Mouse (Mus musculus): Measurements from ENCODE around the gene Mief2.

Mief2 gene

DNA sequence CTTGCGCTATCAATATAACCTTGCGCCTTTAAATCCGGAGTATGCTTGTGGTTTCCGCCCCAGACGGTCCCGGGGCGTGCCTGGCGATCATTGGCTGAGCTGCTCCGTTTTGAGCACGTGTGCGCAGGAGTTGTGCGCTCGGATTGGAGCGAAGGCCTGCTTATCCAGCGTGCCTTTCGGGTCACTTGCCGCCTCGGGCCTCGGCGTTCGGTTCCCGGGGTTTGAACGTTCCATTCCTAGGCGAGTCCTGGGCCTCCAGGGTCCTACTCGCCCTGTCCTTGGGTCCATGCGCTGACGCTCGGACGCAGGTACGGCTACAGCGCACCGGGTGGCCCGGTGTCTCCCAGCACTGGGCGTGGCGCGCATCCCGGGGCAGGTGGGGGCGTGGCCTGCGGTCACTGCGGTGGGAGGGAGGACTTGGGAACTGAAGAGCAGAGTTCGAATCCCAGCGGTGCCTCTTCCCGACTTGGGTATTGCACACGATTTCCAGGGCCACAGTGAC lies at the start of gene Mief2:
Gene Mief2, plus strand, starts transcription at position 139 of the 502 bp plus-strand sequence.
- in situ Hi-C loops (cut with MboI) = no loop called here

DNA sequence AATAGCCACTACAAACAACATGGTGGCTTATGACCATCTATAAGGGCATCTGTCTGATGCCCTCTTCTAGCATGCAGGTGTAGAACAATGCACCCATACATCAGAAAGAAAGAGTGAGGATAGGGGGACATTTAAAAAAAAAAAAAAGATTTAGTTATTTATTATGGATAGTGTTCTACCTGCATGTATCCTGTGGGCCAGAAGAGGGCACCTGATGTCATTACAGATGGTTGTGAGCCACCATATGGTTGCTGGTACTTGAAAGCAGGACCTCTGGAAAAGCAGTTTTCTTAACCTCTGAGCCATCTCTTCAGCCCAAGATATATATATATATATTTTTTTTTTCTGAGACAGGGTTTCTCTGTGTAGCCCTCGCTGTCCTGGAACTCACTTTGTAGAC lies 32.0 kb upstream of the Mief2 start:
- in situ Hi-C loops (cut with MboI) = no loop called here

DNA sequence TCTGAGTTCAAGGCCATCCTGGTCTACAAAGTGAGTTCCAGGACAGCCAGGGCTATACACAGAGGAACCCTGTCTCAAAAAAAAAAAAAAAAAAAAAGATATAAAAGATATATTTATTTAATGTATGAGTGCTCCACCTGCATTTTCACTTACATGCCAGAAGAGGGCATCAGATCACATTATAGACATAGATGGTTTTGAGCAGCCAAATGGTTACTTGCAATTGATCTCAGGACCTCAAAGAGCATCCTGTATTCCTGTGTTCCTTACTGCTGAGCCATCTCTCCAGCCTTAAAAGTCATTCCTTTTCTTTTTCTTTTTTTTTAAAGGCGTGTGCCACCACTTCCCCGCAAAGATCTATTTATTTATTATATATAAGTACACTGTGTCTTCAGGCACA lies 30.6 kb upstream of the Mief2 start:
- in situ Hi-C loops (cut with MboI) = no loop called here

DNA sequence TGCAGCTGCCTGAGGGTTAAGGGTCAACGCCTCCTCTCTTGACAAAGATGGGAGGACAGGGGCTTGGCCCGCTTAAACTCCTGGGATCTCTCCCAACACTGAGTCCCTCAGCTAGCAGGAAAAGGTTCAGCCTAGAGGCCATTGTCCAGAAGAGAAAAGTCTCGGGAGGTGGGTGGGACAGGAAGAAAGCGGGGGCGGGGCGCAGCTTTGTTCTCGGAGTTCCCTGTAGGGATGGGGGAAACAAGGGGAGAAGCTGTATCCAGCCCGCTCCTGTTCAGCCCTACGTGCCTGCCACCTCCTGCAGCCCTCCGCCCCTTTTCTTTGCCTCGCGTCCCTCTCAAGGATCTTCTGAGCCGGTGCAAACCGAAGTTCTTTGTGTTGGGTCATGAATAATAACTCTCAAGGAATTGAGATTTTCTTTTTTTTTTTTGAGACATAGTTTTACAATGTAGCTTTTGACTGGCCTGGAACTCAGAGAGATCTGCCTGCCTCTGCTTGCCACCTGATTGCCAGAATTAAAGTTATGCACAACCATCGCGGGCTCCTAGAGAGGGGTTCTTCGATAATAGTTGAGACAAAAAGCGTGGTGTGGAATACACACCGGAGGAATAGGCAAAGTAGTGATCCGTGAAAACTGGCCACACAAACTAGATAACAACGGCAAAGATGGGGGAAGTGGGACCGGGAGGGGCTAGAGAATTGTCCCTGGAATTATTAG lies 29.2 kb upstream of the Mief2 start:
- in situ Hi-C loops (cut with MboI) = no loop called here

DNA sequence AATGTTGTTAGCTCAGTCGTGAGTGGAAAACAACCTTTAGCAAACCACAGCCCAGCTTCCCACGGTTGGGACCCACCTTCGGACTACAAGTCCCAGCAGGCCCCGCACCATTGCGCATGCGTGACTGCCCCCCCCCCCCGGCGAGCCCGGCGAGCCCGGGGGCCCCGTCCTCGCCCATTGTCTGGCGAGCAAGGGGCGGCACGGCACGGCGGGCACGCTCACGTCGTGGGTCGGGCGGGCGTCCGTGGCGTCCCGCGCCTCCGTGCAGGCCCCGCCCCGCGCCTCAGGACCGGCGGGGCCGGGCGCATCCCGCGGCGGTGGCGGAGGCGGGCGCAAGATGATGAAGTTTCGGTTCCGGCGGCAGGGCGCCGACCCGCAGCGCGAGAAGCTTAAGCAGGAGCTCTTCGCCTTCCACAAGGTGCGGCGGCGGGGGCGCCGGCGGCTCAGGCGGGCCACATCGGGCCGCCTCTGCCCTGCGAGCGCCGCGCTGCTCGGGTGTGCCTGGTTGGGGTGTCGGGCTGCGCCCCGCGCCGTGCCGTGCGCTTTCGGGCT lies 28.6 kb upstream of the Mief2 start, which contains the start of gene Llgl1:
Gene Llgl1, plus strand, starts transcription at position 200 of the 552 bp plus-strand sequence.
- in situ Hi-C loops (cut with MboI) = no loop called here

DNA sequence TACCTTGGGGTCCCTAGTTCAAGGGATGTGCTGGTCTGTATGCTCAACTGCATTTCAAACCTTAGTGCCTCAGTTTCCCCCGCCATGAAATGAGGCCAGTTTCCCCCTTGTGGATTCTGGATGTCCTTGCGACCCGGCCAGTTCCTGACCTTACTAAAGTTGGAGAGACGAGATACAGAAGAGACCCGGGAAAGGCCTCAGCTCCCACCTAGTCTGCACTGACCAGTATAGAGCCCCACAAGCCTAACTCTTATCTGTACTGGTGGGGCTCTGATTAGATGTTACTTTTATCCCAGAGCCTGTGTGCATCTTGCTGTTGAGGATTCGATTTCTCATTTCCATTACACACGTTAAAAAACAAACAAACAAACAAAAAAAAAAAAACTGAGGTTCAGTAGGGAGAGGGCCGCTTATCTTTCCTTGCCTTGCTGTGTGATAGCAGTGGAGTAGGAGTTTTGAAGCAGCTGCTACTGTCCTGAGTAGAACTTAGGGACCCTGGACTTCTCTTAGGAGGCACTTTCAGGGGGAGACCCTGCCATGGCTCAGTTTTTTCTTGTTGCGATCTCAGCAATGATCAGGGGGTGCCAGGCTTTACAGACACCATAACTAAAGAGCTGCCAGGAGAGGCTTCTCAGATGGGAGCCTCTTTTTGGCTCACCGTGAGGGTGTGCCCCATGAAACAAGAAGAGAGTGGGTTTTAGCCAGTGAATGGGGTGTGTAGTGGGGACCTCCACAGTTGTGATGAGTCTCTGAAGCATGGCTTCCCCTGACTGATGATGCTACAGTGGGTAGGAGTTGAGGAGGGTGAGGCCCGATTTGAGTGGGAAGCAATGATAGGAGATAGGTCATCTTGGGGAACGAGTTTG lies 27.6 kb upstream of the Mief2 start:
- in situ Hi-C loops (cut with MboI) = no loop called here

DNA sequence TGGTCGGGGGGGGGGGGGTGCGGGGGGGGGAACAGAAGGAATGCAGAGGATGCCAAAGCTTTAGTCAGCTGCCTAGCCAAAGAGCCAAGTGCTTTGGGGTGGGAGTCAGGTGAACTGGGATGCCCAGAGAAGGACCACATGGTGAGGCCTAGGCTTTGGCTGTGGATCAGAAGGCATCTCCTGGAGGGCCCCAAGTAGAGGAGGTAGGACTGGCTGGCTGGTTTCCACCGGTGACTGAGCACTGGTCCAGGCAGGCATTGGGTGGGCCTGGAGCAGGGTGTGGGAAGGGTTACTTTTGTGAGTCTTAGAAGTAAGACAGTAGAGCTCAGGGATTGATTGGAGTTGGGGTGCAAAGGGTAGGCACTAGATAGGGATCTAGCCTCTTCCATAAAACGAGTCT lies 26.6 kb upstream of the Mief2 start:
- in situ Hi-C loops (cut with MboI) = no loop called here

DNA sequence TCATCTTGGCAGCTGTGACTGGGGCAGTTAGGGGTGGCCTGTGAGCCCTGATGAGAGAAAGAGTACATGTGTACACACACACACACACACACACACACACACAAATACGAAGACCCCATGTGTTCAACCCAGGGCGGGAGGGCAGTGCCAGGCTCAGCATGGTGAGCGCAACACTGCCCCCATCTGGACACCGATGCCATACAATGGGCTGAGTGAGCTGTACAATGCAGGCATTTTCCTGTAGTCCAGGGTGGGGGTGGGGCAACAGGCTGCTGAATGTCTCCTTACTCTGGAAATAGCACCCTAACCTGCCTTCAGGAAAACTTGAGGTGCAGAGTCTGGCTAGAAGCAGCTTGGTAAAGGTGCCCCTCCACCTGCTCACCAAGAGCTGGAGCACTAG lies 25.1 kb upstream of the Mief2 start:
- in situ Hi-C loops (cut with MboI) = no loop called here

DNA sequence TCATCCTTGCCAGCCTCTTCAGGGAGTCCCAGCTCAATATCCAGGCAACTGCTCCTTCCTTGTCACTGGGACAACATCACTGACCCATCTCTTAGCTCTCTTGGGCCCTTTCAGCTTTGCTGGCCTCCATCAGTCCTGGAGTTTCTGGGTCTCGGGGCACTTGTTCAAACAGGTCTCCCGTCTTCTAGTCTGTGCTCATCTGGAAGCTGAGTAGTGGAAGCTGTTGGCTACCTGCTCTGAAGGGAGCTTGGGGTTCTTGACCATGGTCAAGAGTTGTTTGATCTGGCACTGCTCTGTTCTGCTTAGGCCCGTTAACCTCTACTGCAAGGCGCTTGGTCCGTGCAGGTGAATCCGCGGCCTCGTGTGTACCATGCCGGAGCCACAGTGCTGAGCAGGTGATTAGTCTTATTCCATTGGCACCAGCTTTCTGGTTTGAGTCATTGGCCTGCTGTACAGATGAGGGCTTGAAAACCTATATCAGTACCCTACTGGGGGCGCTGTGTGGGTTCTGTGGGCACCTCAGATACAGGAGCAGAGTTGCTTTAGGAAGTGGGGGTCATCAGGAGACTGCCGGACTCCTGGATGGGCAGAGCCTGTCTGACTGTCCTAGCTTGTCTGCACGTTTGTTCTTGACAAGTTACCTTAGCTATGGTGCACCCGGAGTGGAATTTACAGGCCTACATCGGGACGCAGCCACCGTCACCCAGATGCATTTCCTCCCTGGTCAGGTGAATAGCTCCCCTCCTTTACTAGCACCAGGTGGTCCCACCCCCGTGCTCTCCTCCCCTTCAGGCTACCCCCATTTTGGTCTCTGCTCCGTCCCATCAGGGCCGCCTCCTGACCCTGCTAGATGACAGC lies 23.9 kb upstream of the Mief2 start:
- in situ Hi-C loops (cut with MboI) = no loop called here

DNA sequence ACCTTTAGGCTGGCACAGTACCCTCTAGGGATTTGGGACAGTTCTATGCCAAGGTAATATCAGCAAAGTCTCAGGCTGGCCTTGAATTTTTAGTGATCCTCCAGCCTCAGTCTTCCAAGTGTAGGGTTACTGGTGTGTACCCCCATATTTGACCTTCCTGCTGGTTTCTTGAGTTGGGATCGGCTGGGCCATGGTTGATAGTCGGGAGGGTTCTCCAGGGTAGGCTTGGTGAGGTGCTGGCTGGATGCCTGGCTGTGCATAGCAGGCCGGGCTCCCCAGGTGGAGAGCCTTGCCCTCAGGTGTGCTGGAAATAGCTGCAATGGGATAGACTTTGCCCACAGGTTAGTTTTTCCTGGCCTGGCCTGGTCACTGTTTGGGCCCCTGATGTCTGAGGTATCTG lies 22.9 kb upstream of the Mief2 start:
- in situ Hi-C loops (cut with MboI) = no loop called here

DNA sequence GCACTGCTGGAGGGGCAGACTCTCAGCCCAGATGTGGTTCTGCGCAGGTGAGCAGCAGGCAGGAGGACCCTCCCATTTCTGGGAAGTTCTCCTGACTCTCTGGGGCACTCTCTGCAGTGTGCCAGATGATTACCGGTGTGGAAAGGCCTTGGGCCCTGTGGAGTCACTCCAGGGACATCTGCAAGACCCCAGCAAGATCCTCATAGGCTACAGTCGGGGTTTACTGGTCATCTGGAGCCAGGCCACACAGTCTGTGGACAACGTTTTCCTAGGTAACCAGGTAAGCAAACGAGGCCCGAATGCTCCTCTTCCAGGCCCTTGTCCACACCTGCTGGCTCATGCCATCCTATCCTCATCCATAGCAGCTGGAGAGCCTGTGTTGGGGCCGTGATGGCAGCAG lies 22.1 kb upstream of the Mief2 start:
- in situ Hi-C loops (cut with MboI) = no loop called here

DNA sequence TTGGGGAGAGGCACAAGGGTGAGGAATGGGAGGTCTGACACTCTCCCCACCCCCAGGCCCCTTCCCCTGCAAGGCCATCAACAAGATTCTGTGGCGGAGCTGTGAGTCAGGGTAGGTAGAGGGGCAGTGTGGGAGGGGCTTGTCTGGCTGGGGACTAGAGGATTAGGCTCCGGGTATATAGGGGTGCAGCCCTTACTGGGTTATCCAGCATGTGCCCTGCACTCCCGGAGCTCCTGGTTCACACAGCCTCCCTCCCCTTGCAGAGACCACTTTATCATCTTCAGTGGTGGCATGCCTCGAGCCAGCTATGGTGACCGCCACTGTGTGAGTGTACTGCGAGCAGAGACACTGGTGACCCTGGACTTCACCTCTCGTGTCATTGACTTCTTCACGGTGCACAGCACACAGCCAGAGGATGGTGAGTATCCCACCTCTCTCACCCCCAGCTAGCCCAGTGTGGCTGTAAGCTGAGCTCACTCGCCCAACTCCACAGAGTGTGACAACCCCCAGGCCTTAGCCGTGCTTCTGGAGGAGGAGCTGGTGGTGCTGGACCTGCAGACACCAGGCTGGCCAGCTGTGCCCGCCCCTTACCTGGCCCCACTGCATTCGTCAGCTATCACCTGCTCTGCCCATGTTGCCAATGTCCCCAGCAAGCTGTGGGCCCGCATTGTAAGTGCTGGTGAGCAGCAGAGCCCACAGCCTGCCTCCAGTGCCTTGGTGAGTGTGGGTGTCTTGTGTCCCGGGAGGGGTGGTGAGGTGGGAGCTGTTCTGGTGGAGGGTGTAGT lies 21.3 kb upstream of the Mief2 start:
- in situ Hi-C loops (cut with MboI) = no loop called here

DNA sequence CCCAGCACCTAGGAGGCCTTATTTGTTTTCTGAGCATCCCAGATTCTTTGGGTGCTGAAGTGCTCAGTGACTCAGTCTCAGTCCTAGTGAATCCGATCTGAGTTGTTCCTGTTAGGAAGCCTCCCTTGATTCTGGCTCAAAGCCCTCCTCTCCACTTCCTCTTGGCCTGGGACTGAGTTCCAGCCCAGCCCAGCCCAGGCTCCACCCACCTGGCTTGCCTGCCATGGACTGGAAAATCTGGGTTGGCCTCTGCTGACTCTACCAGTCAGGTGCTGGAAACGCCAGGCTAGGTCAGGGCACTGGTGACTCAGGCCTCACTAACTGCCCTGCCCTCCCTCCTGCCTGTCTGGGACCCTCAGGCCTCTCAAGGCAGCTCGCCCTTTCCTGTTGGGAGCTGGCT lies 20.5 kb upstream of the Mief2 start:
- in situ Hi-C loops (cut with MboI) = no loop called here

DNA sequence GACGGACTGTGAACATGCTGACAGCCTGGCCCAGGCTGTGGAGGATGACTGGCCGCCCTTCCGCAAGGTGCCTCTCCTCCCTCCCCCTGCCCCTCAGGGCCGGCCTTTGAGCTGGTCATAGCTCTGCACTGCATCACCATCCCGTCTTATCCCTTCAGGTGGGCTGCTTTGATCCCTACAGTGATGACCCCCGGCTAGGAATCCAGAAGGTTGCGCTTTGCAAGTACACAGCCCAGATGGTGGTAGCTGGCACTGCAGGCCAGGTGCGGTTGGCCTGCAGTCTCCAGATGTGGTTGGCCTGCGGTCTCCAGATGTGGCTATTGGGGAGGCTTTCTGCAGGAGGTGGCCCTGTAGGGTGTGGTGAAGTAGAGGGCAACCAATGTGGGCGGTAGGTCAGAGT lies 19.6 kb upstream of the Mief2 start:
- in situ Hi-C loops (cut with MboI) = no loop called here

DNA sequence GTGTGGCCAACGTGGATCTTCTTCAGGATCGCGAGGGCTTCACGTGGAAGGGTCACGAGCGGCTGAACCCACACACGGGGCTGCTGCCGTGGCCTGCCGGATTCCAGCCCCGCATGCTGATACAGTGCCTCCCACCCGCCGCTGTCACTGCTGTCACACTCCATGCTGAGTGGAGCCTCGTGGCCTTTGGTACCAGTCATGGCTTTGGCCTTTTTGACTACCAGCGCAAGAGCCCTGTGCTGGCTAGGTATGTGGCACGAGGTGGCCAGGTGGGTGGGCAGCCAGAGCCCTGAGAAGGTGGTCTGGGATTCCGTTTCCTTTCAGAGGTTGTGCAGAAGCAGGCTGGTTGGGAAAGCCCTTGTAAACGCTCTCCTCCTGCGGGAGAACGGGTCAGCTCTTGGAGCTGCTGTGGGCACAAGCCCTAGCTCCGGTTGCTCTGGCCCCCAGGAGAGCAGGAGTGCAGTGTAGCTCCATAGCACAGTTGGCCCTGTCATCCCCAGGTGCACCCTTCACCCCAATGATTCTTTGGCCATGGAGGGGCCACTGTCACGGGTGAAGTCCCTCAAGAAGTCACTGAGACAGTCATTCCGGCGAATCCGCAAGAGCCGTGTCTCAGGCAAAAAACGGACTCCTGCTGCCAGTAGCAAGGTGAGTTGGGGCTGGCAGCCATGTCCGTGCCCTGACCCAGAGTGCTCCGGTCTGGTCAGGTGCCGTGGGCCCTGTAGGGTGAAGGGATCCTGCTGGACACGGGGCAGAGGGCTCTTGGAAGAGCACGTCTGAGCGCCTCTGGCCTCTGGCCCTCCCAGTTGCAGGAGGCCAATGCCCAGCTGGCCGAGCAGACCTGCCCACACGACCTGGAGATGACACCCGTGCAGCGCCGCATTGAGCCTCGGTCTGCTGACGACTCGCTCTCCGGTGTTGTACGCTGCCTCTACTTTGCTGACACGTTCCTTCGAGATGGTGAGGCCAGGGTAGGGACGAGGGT lies 18.4 kb upstream of the Mief2 start:
- in situ Hi-C loops (cut with MboI) = no loop called here

DNA sequence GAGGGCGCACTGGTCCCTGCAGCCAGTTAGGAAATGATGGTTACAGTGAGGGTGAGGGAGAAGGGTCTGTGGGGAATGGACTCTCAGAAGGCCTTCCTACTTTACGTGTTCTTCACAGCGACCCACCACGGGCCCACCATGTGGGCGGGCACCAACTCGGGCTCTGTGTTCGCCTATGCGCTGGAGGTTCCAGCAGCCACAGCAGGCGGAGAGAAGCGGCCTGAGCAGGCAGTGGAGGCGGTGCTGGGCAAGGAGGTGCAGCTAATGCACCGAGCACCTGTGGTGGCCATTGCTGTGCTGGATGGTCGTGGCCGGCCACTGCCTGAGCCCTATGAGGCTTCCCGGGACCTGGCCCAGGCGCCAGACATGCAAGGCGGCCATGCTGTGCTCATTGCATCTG lies 17.0 kb upstream of the Mief2 start:
- in situ Hi-C loops (cut with MboI) = no loop called here

DNA sequence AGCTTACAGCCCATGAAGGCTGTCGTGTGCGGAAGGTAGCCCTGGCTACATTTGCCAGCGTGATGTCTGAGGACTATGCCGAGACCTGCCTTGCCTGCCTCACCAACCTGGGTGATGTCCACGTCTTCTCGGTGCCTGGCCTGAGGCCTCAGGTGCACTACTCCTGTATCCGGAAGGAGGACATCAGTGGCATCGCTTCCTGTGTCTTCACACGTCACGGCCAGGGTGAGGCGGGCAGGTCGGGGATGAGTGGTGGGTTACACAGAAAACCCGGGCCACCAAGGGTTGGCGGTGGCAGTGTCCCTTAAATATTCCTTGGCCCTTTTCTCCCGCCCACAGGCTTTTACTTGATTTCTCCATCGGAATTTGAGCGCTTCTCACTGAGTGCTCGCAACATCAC lies 16.2 kb upstream of the Mief2 start:
- in situ Hi-C loops (cut with MboI) = no loop called here

DNA sequence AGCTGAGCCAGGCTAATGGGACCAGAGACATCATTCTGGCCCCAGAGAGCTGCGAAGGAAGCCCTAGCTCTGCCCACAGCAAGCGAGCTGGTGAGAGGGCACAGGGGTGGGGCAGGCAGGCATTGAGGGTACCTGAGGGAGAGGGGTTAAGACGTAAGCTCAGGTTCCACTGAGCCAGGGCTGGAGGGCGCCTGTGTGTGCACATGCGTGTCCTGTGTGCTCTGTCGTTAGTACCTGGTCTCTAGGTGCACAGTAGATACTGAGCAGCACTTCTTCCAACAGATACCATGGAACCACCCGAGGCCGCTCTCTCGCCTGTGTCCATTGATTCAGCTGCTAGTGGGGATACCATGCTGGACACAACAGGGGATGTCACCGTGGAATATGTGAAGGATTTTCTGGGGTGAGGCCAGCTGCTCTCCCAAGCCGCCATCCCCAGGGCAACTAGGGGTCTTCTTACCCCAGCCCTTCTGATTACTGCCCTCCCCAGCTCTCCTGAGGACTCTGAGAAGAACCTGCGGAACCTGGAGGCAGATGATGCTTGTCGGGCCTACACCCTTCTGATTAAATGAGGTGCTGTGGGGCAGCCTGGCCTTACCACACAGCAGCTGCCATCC lies 15.5 kb upstream of the Mief2 start:
- in situ Hi-C loops (cut with MboI) = no loop called here

DNA sequence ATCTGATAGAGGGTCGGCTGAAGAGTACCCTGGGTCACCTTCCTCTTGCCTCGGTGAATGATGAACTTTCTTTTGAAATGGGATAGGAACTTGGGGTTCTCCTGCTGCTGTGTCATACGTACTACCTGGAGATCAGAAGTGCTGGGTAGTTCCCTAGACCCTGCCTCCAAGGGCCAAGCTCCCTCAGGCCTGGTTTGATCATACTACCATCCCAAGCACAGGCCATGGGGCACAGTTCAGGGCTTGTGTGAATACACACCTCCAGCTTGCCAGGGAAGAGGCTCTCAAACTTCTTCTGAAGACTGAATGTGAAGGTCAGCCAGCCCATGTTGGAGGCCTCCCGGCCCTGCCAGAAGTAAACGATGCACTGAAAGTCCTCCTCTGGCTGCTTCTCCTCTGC lies 12.4 kb upstream of the Mief2 start:
- in situ Hi-C loops (cut with MboI) = no loop called here
